Mouse (Mus musculus) retina, adult 2 months (tissue): Measurements from ENCODE around the gene Casc1.

ENCODE experiments used
- DNase-seq: peaks from one replicate; pipeline ENCODE4 v3.0.0-alpha.2; 2012; ENCODE audit warnings: low read depth, low spot score

Gene Casc1

GRCm38 (mm10) chr6:145210816-145211338 lies at the start of gene Casc1, which contains the start of gene Etfrf1:
Gene Casc1 (minus strand): TSS chr6:145211005.
Gene Etfrf1 (plus strand): TSS chr6:145211134.
- peak; percentile 98 for DNase-seq

- no peak for DNase-seq
Measured at GRCm38 (mm10) chr6:145256701-145257073, 45.9 kb upstream of the Casc1 start.

GRCm38 (mm10) chr6:145255952-145256700 lies 45.3 kb upstream of the Casc1 start:
- DNase-seq, result no peak

GRCm38 (mm10) chr6:145250820-145251219 lies 40.0 kb upstream of the Casc1 start:
- no peak for DNase-seq

GRCm38 (mm10) chr6:145250185-145250791 lies 39.5 kb upstream of the Casc1 start, which contains the start of gene Kras:
Gene Kras (minus strand): TSS chr6:145250239.
- DNase-seq, result peak; percentile 90

- DNase-seq, result no peak
Measured at GRCm38 (mm10) chr6:145249291-145250184, 38.7 kb upstream of the Casc1 start.

GRCm38 (mm10) chr6:145247886-145248285 lies 37.1 kb upstream of the Casc1 start:
- no peak for DNase-seq

- DNase-seq, result no peak
Measured at GRCm38 (mm10) chr6:145246841-145247240, 36.0 kb upstream of the Casc1 start.

- DNase-seq, result no peak
Measured at GRCm38 (mm10) chr6:145242521-145242920, 31.7 kb upstream of the Casc1 start.

GRCm38 (mm10) chr6:145240285-145240684 lies 29.5 kb upstream of the Casc1 start:
- DNase-seq, result no peak

GRCm38 (mm10) chr6:145237148-145237547 lies 26.3 kb upstream of the Casc1 start:
- no peak for DNase-seq

- DNase-seq, result no peak
Measured at GRCm38 (mm10) chr6:145235367-145235766, 24.6 kb upstream of the Casc1 start.

- DNase-seq, result no peak
Measured at GRCm38 (mm10) chr6:145234391-145234790, 23.6 kb upstream of the Casc1 start.

GRCm38 (mm10) chr6:145226296-145226695 lies 15.5 kb upstream of the Casc1 start:
- no peak for DNase-seq

GRCm38 (mm10) chr6:145224246-145224645 lies 13.4 kb upstream of the Casc1 start:
- no peak for DNase-seq

GRCm38 (mm10) chr6:145215826-145216225 lies 5.0 kb upstream of the Casc1 start:
- no peak for DNase-seq

GRCm38 (mm10) chr6:145213916-145214315 lies 3.1 kb upstream of the Casc1 start:
- DNase-seq, result no peak

- peak; percentile 4 for DNase-seq
Measured at GRCm38 (mm10) chr6:145211376-145212305, 836 bp upstream of the Casc1 start.

- no peak for DNase-seq
Measured at GRCm38 (mm10) chr6:145210056-145210680, 637 bp downstream of the Casc1 start.

- no peak for DNase-seq
Measured at GRCm38 (mm10) chr6:145205142-145205541, 5.7 kb downstream of the Casc1 start.
